Mouse (Mus musculus) kidney, adult 2 months (tissue): ENCODE measurements around the gene Borcs6.

ENCODE experiments used
- CTCF ChIP-seq: fragments of 200-500 bp; conservative IDR thresholded peaks from 2 replicates; pipeline ENCODE4 v1.5.1; 2011; ENCODE audit warnings: low read depth, mild to moderate bottlenecking, control low read depth, low read length, moderate library complexity, mixed read lengths; ENCODE audit not compliant: insufficient read depth, insufficient read length
- POLR2A ChIP-seq: fragments of 200-500 bp; IDR thresholded peaks from one replicate; pipeline ENCODE4 v1.6.1; 2011; ENCODE audit warnings: low read depth, low read length, control low read depth

GRCm38 (mm10) chr11:69062194-69062760 lies 2.8 kb downstream of the Borcs6 start:
- TF ChIP-seq CTCF (no peak), POLR2A (no peak)
